Mouse (Mus musculus) erythroblast, embryonic 14.5 days (primary cell): ENCODE measurements around the gene D17Wsu92e. TPM values are rescaled to one million over a fixed set of nuclear protein-coding genes. Genes with fewer than 3 reads are reported as not detected.

ENCODE experiments used
- H3K27me3 ChIP-seq: 2 replicates; pipeline ENCODE4 v1.6.1; 2012; ENCODE audit warnings: inconsistent platforms; ENCODE audit not compliant: control insufficient read depth
- H3K36me3 ChIP-seq: 2 replicates; pipeline ENCODE4 v1.6.1; 2012; ENCODE audit warnings: mild to moderate bottlenecking, inconsistent platforms; ENCODE audit not compliant: control insufficient read depth
- H3K4me1 ChIP-seq: 2 replicates; pipeline ENCODE4 v1.6.1; 2012; ENCODE audit warnings: inconsistent platforms; ENCODE audit not compliant: control insufficient read depth
- H3K4me3 ChIP-seq: replicated peaks from 2 replicates; pipeline ENCODE3; 2012; ENCODE audit warnings: moderate library complexity, mild to moderate bottlenecking, inconsistent platforms
- H3K9me3 ChIP-seq: 2 replicates; pipeline ENCODE4 v1.6.1; 2012; ENCODE audit warnings: low read length, inconsistent platforms, mixed read lengths; ENCODE audit not compliant: control insufficient read depth
- GATA1 ChIP-seq: IDR thresholded peaks from 2 replicates; pipeline ENCODE4 v1.6.1; 2012; ENCODE audit warnings: low read length, inconsistent platforms, mixed read lengths
- TAL1 ChIP-seq: IDR thresholded peaks from 3 replicates; pipeline ENCODE4 v1.6.1; 2012; ENCODE audit warnings: low read length, inconsistent platforms, mixed read lengths
- polyA plus RNA-seq: library from polyadenylated mRNA; stranded (reverse); fragments of >175 nt; gene quantifications from 2 replicates; pipeline ENCODE4 v1.2.3, GENCODE M21; 2012

D17Wsu92e gene
- polyA plus RNA-seq, 1 experiment: 13.7 TPM

- H3K4me1 ChIP-seq: peaks cover 66% of the 10 kb centered on the region
- TF ChIP-seq GATA1 (no peak), TAL1 (no peak)
- no peak overlapping the region for H3K4me3 ChIP-seq
- no peaks in the 10 kb centered on the region for H3K9me3 ChIP-seq
- H3K36me3 ChIP-seq: peaks cover 2% of the 10 kb centered on the region
- H3K27me3 ChIP-seq: peaks cover 10% of the 10 kb centered on the region
Measured at GRCm38 (mm10) chr17:27823142-27823905, 2.9 kb upstream of the D17Wsu92e start.

GRCm38 (mm10) chr17:27821407-27822338 lies 1.2 kb upstream of the D17Wsu92e start:
- peaks cover 73% of the 10 kb centered on the region for H3K4me1 ChIP-seq

GRCm38 (mm10) chr17:27819971-27820567 lies 379 bp downstream of the D17Wsu92e start:
- H3K27me3 ChIP-seq: no peaks in the 10 kb centered on the region
- H3K4me1 ChIP-seq: peaks cover 65% of the 10 kb centered on the region
- TF ChIP-seq GATA1: no peak
- no peak for TF ChIP-seq TAL1
- no peaks in the 10 kb centered on the region for H3K9me3 ChIP-seq
- H3K4me3 ChIP-seq: peak overlapping the region; percentile 100
- peaks cover 13% of the 10 kb centered on the region for H3K36me3 ChIP-seq

More at GRCm38 (mm10) chr17:27821407-27822338, 1.2 kb upstream of the D17Wsu92e start:
- Histone ChIP-seq H3K27me3 (no peaks in the 10 kb centered on the region), H3K9me3 (no peaks in the 10 kb centered on the region), H3K4me3 (peak overlapping the region; percentile 100), H3K36me3 (peaks cover 9% of the 10 kb centered on the region)
- peak; percentile 46; the same call in 2 of the 3 replicates for TF ChIP-seq TAL1
- TF ChIP-seq GATA1: no peak

- Histone ChIP-seq H3K27me3 (no peaks in the 10 kb centered on the region), H3K4me3 (peak overlapping the region; percentile 100), H3K36me3 (peaks cover 15% of the 10 kb centered on the region), H3K9me3 (no peaks in the 10 kb centered on the region), H3K4me1 (peaks cover 61% of the 10 kb centered on the region)
- TF ChIP-seq TAL1 (no peak), GATA1 (no peak)
Measured at GRCm38 (mm10) chr17:27819521-27819970, 902 bp downstream of the D17Wsu92e start.

- peak overlapping the region; percentile 100 for H3K4me3 ChIP-seq
- no peaks in the 10 kb centered on the region for H3K9me3 ChIP-seq
- peaks cover 64% of the 10 kb centered on the region for H3K4me1 ChIP-seq
- H3K36me3 ChIP-seq: peaks cover 18% of the 10 kb centered on the region
- no peaks in the 10 kb centered on the region for H3K27me3 ChIP-seq
- TF ChIP-seq GATA1 (no peak), TAL1 (no peak)
Measured at GRCm38 (mm10) chr17:27819011-27819410, 1.4 kb downstream of the D17Wsu92e start.

- H3K4me1 ChIP-seq: peaks cover 54% of the 10 kb centered on the region
- H3K9me3 ChIP-seq: no peaks in the 10 kb centered on the region
- peaks cover 41% of the 10 kb centered on the region for H3K36me3 ChIP-seq
- TF ChIP-seq TAL1 (no peak), GATA1 (no peak)
- H3K4me3 ChIP-seq: no peak overlapping the region
- no peaks in the 10 kb centered on the region for H3K27me3 ChIP-seq
Measured at GRCm38 (mm10) chr17:27814606-27815005, 5.8 kb downstream of the D17Wsu92e start.

- Histone ChIP-seq H3K9me3 (no peaks in the 10 kb centered on the region), H3K36me3 (peaks cover 35% of the 10 kb centered on the region), H3K4me3 (no peak overlapping the region), H3K4me1 (peaks cover 36% of the 10 kb centered on the region), H3K27me3 (no peaks in the 10 kb centered on the region)
- TF ChIP-seq GATA1 (no peak), TAL1 (no peak)
Measured at GRCm38 (mm10) chr17:27811980-27812379, 8.5 kb downstream of the D17Wsu92e start.

- Histone ChIP-seq H3K9me3 (no peaks in the 10 kb centered on the region), H3K4me1 (peaks cover 36% of the 10 kb centered on the region), H3K4me3 (no peak overlapping the region), H3K27me3 (no peaks in the 10 kb centered on the region), H3K36me3 (peaks cover 32% of the 10 kb centered on the region)
- TF ChIP-seq TAL1: no peak
- no peak for TF ChIP-seq GATA1
Measured at GRCm38 (mm10) chr17:27810569-27811331, 9.7 kb downstream of the D17Wsu92e start.
